Mouse (Mus musculus): ENCODE results near the gene Rimkla. TPM values are rescaled to one million over a fixed set of nuclear protein-coding genes. Genes with fewer than 3 reads are reported as not detected.

Gene Rimkla
- polyA plus RNA-seq, 1 experiment, result not detected

- no peak overlapping the region for H3K27ac ChIP-seq (ENCODE audit: insufficient read depth, low read depth, low read length)
- WGBS, result 61% methylated on average over 3 of the region's 3 CpGs
Observed at GRCm38 (mm10) chr4:119421191-119421590, 71.2 kb downstream of the Rimkla start.

DNA sequence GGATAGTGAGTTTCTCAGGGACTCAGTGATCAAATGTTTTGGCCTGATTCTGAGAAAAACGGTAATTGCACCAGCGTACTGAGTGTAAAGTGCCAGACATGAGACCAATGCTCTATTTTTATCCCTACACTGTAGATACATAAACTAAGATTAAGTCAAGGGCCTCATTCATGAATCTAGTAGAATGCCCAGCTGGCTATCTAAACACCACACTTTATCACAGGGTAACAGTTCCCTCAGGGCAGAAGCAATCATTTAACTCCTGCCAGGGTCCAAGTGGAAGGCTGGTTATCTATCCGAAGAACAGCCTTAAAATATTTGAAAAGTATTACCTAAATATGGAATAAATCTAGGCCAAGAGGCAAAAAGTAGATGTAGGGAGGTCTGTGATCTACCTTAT lies 74.5 kb downstream of the Rimkla start:
- WGBS, result 89% methylated on average over 3 of the region's 3 CpGs
- TF ChIP-seq CTCF (IDR thresholded peaks at IDR 0.05; ENCODE audit: insufficient read depth, low read depth, low read length) (no peak), POLR2A (IDR thresholded peaks at IDR 0.05; ENCODE audit: insufficient read depth, low read depth, low read length) (no peak)
- no peak overlapping the region for H3K4me3 ChIP-seq (ENCODE audit: insufficient read depth, low read depth, low read length)
- no peak overlapping the region for H3K27ac ChIP-seq (ENCODE audit: insufficient read depth, low read depth, low read length)
- peaks cover 6% of the 10 kb centered on the region for H3K4me1 ChIP-seq (ENCODE audit: control insufficient read depth, insufficient read depth, low read length)

More at GRCm38 (mm10) chr4:119421191-119421590, 71.2 kb downstream of the Rimkla start:
- TF ChIP-seq CTCF (IDR thresholded peaks at IDR 0.05; ENCODE audit: insufficient read depth, low read depth, low read length) (no peak), POLR2A (IDR thresholded peaks at IDR 0.05; ENCODE audit: insufficient read depth, low read depth, low read length) (no peak)
- peaks cover 4% of the 10 kb centered on the region; the same call in 1 of the 2 replicates for H3K4me1 ChIP-seq (ENCODE audit: control insufficient read depth, insufficient read depth, low read length)
- peak overlapping the region; percentile 57 for H3K4me3 ChIP-seq (ENCODE audit: insufficient read depth, low read depth, low read length)

- no peak overlapping the region for H3K4me3 ChIP-seq (ENCODE audit: insufficient read depth, low read depth, low read length)
- TF ChIP-seq POLR2A (IDR thresholded peaks at IDR 0.05; ENCODE audit: insufficient read depth, low read depth, low read length), result no peak
- no peak for TF ChIP-seq CTCF (IDR thresholded peaks at IDR 0.05; ENCODE audit: insufficient read depth, low read depth, low read length)
- 75% methylated on average over 3 of the region's 3 CpGs for WGBS
- no peak overlapping the region for H3K27ac ChIP-seq (ENCODE audit: insufficient read depth, low read depth, low read length)
- peaks cover 10% of the 10 kb centered on the region for H3K4me1 ChIP-seq (ENCODE audit: control insufficient read depth, insufficient read depth, low read length)
Observed at GRCm38 (mm10) chr4:119417270-119417669, 75.2 kb downstream of the Rimkla start.

Other genes starting within 250 kb of the Rimkla start
- gene Cldn19, start 237.2 kb downstream of the Rimkla start, polyA plus RNA-seq (2012; ENCODE audit: insufficient read depth, insufficient read length, low replicate concordance, missing spikeins), result not detected in 2 replicates
- 690 TPM in 1 of 2 replicates, not detected in the other for gene Ybx1, start 198.0 kb downstream of the Rimkla start, polyA plus RNA-seq (2012; ENCODE audit: insufficient read depth, insufficient read length, low replicate concordance, missing spikeins)
- gene Ppih, start 172.1 kb downstream of the Rimkla start, polyA plus RNA-seq (2012; ENCODE audit: insufficient read depth, insufficient read length, low replicate concordance, missing spikeins), result not detected in 2 replicates
- gene Ccdc30, start 77.1 kb downstream of the Rimkla start, polyA plus RNA-seq (2012; ENCODE audit: insufficient read depth, insufficient read length, low replicate concordance, missing spikeins), result not detected in 2 replicates
- gene Ppcs, start 70.2 kb downstream of the Rimkla start, polyA plus RNA-seq (2012; ENCODE audit: insufficient read depth, insufficient read length, low replicate concordance, missing spikeins), result not detected in 2 replicates
- gene Zmynd12, start 69.8 kb downstream of the Rimkla start, polyA plus RNA-seq (2012; ENCODE audit: insufficient read depth, insufficient read length, low replicate concordance, missing spikeins), result not detected in 2 replicates
- 98.3 TPM in 1 of 2 replicates, not detected in the other for gene Foxj3, start 44.4 kb upstream of the Rimkla start, polyA plus RNA-seq (2012; ENCODE audit: insufficient read depth, insufficient read length, low replicate concordance, missing spikeins)
- not detected in 2 replicates for gene Frg2f1, start 46.9 kb upstream of the Rimkla start, polyA plus RNA-seq (2012; ENCODE audit: insufficient read depth, insufficient read length, low replicate concordance, missing spikeins)
- not detected in 2 replicates for gene Guca2a, start 145.1 kb upstream of the Rimkla start, polyA plus RNA-seq (2012; ENCODE audit: insufficient read depth, insufficient read length, low replicate concordance, missing spikeins)
- not detected in 2 replicates for gene Guca2b, start 166.3 kb upstream of the Rimkla start, polyA plus RNA-seq (2012; ENCODE audit: insufficient read depth, insufficient read length, low replicate concordance, missing spikeins)
- gene Hivep3, start 241.2 kb upstream of the Rimkla start, polyA plus RNA-seq (2012; ENCODE audit: insufficient read depth, insufficient read length, low replicate concordance, missing spikeins), result 55.7 TPM in 1 of 2 replicates, not detected in the other